Mouse (Mus musculus): ENCODE measurements at regions not wholly inside any gene's neighbourhood (a gene's known extent, or its start where the extent isn't known, plus 50 kb on each side); places are given as distances from the start of the nearest gene placed in this dataset.
"Not testable (repeated sequence)": the region's sequence is repeated elsewhere in the genome, so short reads cannot be mapped to it uniquely, and the experiment has no call there.

DNA sequence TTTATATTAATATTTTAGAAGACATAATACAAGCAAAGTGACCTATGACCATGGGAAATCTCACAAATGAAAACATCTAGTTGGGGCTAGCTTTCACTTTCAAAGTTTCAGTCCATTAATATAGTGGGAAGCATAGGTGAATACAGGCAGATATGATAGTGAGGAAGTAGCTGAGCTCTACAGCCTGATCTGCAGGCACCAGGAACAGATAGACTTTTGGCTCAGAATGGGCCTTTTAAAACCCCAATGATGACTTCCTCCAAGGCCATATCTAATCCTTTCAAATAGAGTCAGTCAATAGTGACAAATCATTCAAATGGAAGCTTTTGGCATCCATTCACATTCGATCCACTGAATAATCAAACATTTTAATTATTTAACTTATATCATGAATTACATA lies 581.6 kb upstream of the Pcdh17 start:
- DNase-seq (ENCODE audit: low read depth, low spot score), result no peak

DNA sequence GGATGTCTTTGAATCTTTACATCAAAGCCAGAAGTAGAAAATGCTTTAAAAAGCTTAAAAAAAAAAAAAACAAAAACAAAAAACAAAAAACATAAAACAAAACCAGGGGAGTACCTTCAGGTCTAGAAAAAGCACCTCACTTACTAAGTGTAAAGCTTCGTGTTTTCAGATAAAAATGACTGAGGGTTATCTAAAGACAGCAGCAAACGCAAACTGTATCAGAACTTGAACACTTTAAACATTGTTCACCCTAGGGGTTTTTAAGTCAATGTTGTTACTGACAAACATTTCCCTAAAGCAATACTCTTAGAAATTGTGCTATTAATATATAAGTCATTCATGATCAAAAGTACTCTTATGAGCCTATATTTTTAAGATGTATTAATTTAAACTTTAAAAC lies 580.7 kb upstream of the Pcdh17 start:
- DNase-seq (ENCODE audit: low read depth, low spot score), result no peak

DNA sequence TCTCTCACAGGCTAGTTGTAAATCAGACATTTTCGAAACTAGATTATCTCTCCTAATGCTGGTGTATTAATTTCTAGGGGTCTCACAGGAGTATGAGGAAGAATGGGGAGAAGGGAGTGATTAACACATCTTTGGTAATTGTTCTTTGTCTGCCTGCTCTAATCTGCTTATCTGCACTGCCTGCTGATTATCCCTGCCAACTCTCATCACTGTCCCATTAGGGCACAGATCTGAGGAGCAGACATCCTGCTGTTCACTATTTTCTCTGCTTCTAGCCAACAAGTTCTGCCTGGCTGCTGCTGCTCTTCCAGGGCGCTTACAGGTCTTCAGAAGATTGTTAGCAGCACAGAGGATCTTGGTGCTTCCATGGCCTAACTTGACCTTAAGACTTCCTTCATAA lies 557.0 kb upstream of the Pcdh17 start:
- no peak for DNase-seq (ENCODE audit: low read depth, low spot score)

GRCm38 (mm10) chr14:83900711-83901110 lies 542.7 kb upstream of the Pcdh17 start:
- DNase-seq (ENCODE audit: low read depth, low spot score), result not testable (repeated sequence)

GRCm38 (mm10) chr14:83943101-83943500 lies 500.3 kb upstream of the Pcdh17 start:
- DNase-seq (ENCODE audit: low read depth, low spot score), result no peak

GRCm38 (mm10) chr14:83944176-83944575 lies 499.2 kb upstream of the Pcdh17 start:
- DNase-seq (ENCODE audit: low read depth, low spot score), result peak; percentile 27

DNA sequence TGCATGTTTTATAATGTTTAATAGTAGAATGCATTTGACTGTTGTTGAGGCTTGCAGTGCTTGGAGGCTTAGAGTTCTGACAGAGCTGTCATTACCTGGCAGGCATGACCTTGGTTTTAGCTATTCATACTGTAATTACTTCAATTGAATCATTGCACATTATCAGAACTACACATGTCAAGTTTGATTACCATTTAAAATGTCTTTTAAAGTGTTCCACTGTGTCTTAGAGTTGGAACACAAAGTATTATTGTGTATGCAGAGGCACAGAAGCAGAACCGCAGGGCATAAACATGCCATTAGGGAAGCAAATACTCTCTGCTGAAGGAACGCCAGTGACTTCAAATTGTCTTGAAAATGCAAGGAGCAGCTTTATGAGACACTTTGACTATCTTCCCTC lies 493.7 kb upstream of the Pcdh17 start:
- DNase-seq (ENCODE audit: low read depth, low spot score), result no peak

DNA sequence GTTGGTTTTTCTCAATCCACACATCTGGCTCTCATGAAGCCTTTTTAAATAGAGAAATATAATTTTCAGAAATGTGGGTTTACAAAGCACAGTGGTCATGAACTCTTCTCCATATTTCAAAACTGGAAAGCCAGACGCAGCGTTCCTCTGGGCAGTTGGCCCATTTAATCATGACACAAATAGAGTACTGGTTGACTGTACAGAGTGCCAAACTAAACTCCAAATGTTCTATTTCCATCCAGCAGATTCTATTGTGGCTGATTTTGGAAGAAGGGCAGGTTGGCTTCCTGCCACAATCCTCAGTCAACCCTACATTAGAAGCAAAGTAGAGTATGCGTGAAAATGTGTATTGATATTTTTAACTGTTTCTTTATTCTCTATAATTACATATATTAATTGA lies 484.3 kb upstream of the Pcdh17 start:
- no peak for DNase-seq (ENCODE audit: low read depth, low spot score)

GRCm38 (mm10) chr14:83983566-83983965 lies 459.8 kb upstream of the Pcdh17 start:
- no peak for DNase-seq (ENCODE audit: low read depth, low spot score)

Data from A20 (cell line).